ENCODE assay signal across 8 mouse cellular contexts in genomic region chr19:16132865-16133720, GRCm38 (mm10). TPM values are rescaled to one million over a fixed set of nuclear protein-coding genes. Genes with fewer than 3 reads are reported as not detected.
DNase-seq lines count a peak whose midpoint lies in the region; ATAC-seq and TF ChIP-seq lines count a peak whose summit lies in the region.

No protein-coding gene starts in this region.

- H3K36me3 ChIP-seq in forebrain, embryonic 13.5 days (ENCODE audit: poor library complexity, severe bottlenecking): no peaks in the 10 kb centered on the region

- TF ChIP-seq POLR2A in brain, embryonic 14.5 days (IDR thresholded peaks at IDR 0.05; ENCODE audit: borderline replicate concordance, extremely low read depth, insufficient read depth, insufficient read length, poor library complexity, severe bottlenecking): peak; percentile 71
- TF ChIP-seq POLR2A in lung, adult 2 months (IDR thresholded peaks at IDR 0.05; ENCODE audit: borderline replicate concordance, extremely low read depth, low read depth, low read length): no peak

- peak; percentile 44 for ATAC-seq in CD4-positive, CD25-positive, alpha-beta regulatory T cell, adult 4 months
- peak; percentile 71 for ATAC-seq in forebrain, embryonic 13.5 days
- peak; percentile 23; the same call in 1 of the 2 replicates for ATAC-seq in neutrophil, adult 5-6 weeks (ENCODE audit: extremely low read depth, insufficient number of reproducible peaks, low FRiP score, poor library complexity, severe bottlenecking)

- peaks cover 51% of the 10 kb centered on the region for H3K4me1 ChIP-seq in forebrain, embryonic 13.5 days
- peaks cover 28% of the 10 kb centered on the region for H3K4me1 ChIP-seq in lung, adult 2 months (ENCODE audit: control insufficient read depth, insufficient read depth, low read length)

- no peaks in the 10 kb centered on the region for H3K27me3 ChIP-seq in forebrain, embryonic 13.5 days

- WGBS in forebrain, embryonic 13.5 days: under 1% methylated on average over 49 of the region's 139 CpGs
- 5% methylated on average over 128 of the region's 139 CpGs for WGBS in lung, adult 2 months

- intact Hi-C loops in heart, postnatal 14 days (cut with DNase I): loop anchor here (5.0 kb wide), 3 partner anchors 64 to 194 kb away; no protein-coding TSS in a partner anchor

- H3K4me2 ChIP-seq in forebrain, embryonic 13.5 days: peak overlapping the region; percentile 62

- peak overlapping the region; percentile 99 for H3K9ac ChIP-seq in forebrain, embryonic 13.5 days

- H3K9me3 ChIP-seq in forebrain, embryonic 13.5 days (replicated peaks): no peaks in the 10 kb centered on the region

- H3K4me3 ChIP-seq in forebrain, embryonic 13.5 days: peak overlapping the region; percentile 87
- peak overlapping the region; percentile 63 for H3K4me3 ChIP-seq in lung, adult 2 months (replicated peaks; ENCODE audit: extremely low read depth, low read depth, low read length)

- no peak for TF ChIP-seq CTCF in brain, embryonic 14.5 days (IDR thresholded peaks at IDR 0.05; ENCODE audit: borderline replicate concordance, extremely low read depth, insufficient read depth, insufficient read length)
- TF ChIP-seq CTCF in lung, adult 2 months (IDR thresholded peaks at IDR 0.05; ENCODE audit: insufficient read depth, low read length): no peak

- peak overlapping the region; percentile 99 for H3K27ac ChIP-seq in forebrain, embryonic 13.5 days

- peak; percentile 81 for DNase-seq in brain, embryonic 14.5 days (ENCODE audit: low read depth)
- DNase-seq in heart, postnatal 14 days: peak; percentile 71 to 77
- peak; percentile 54 to 73 for DNase-seq in layer of hippocampus, adult 18-20 months (ENCODE audit: low spot score in 2 of 2)
- DNase-seq in lung, adult 2 months: peak; percentile 71
- peak; percentile 73 for DNase-seq in testis, postnatal 14 days (ENCODE audit: low spot score)

RNA-seq across cellular contexts. Expression of gene Gnaq, which starts 0.5 kb away (rescaled TPM):
- 10 to 100 TPM; 19.3 to 37.7 TPM for polyA plus RNA-seq in CD4-positive, CD25-positive, alpha-beta regulatory T cell, adult 4 months (2017; shearing (Covaris generic))
- polyA plus RNA-seq in brain, embryonic 14.5 days (2012; rRNA removed): 48.9 and 83.4 TPM in 2 replicates
- polyA plus RNA-seq in forebrain, embryonic 13.5 days (2015; fragmentation: Nextera tagmentation; extraction: Ambion mirVana): 55.5 and 67.0 TPM in 2 replicates
- 10 to 100 TPM; 29.7 to 34.2 TPM for total RNA-seq in heart, postnatal 14 days (2021)
- 100 to 1,000 TPM; 189 to 204 TPM for total RNA-seq in layer of hippocampus, adult 18-20 months (2021)
- polyA plus RNA-seq in lung, adult 2 months (2012; rRNA removed): 23.0 and 34.0 TPM in 2 replicates
- total RNA-seq in neutrophil, adult 5-6 weeks (2017): 40.2 and 46.7 TPM in 2 replicates

Comparison
In these comparisons a context has a peak if more than half of its experiments do, and no peak if none do; other contexts are left out.
1. Peak in every context shown above with its lines: DNase-seq, ATAC-seq, H3K4me3 ChIP-seq and H3K27ac ChIP-seq.